Mouse (Mus musculus): ENCODE results near the gene Slc27a5.

- TF ChIP-seq POLR2A (IDR thresholded peaks at IDR 0.05; ENCODE audit: borderline replicate concordance, extremely low read depth, low read depth, low read length) (no peak), CTCF (IDR thresholded peaks at IDR 0.05; ENCODE audit: insufficient read depth, low read length) (no peak)
Observed at GRCm38 (mm10) chr7:13044254-13044625, 46.2 kb upstream of the Slc27a5 start.

Data from lung, adult 2 months (tissue).